ENCODE assay signal across 35 mouse cellular contexts in genomic region chr2:181618761-181619495, GRCm38 (mm10). TPM values are rescaled to one million over a fixed set of nuclear protein-coding genes. Genes with fewer than 3 reads are reported as not detected.
"Had no signal": no experiment of that assay in that cellular context is flagged by ENCODE, and none has a peak within 500 bp of the region (broad histone marks: within the 10 kb centered on the region; RNA-seq: fewer than 3 reads in every experiment).

No protein-coding gene starts in this region.

- H3K9ac ChIP-seq: embryonic facial prominence, embryonic 12.5 days; embryonic facial prominence, embryonic 13.5 days; embryonic facial prominence, embryonic 15.5 days; forebrain, embryonic 12.5 days; forebrain, embryonic 13.5 days; forebrain, embryonic 15.5 days; forebrain, postnatal 0 days had no signal

- H3K27ac ChIP-seq: embryonic facial prominence, embryonic 10.5 days; embryonic facial prominence, embryonic 12.5 days; embryonic facial prominence, embryonic 13.5 days; embryonic facial prominence, embryonic 15.5 days; forebrain, embryonic 10.5 days; forebrain, embryonic 12.5 days; forebrain, embryonic 13.5 days; forebrain, embryonic 15.5 days; gastrocnemius, adult 2 months; heart, adult 2 months had no signal

- H3K27me3 ChIP-seq: embryonic facial prominence, embryonic 12.5 days; embryonic facial prominence, embryonic 13.5 days; embryonic facial prominence, embryonic 15.5 days; forebrain, embryonic 12.5 days; forebrain, embryonic 13.5 days; forebrain, embryonic 15.5 days had no signal

- DNase-seq: cerebellum, adult 8-10 months; cerebellum, adult 9-10 months; cerebellum, adult 9-11 months; cerebellum, postnatal 10 days; cerebellum, postnatal 14 days; cerebellum, postnatal 25 days; cerebellum, postnatal 36 days; embryo, embryonic 11 days; forebrain, postnatal 0 days; gastrocnemius, adult 2 months; gastrocnemius, postnatal 10 days; gastrocnemius, postnatal 14 days; gastrocnemius, postnatal 25 days; gastrocnemius, postnatal 36 days; heart, adult 18-20 months; heart, adult 2 months had no signal

- H3K4me3 ChIP-seq: embryonic facial prominence, embryonic 10.5 days; embryonic facial prominence, embryonic 12.5 days; embryonic facial prominence, embryonic 13.5 days; embryonic facial prominence, embryonic 15.5 days; erythroblast, embryonic 14.5 days; forebrain, embryonic 10.5 days; forebrain, embryonic 12.5 days; forebrain, embryonic 13.5 days; forebrain, embryonic 15.5 days; gastrocnemius, adult 2 months; heart, adult 2 months had no signal

- H3K4me2 ChIP-seq: embryonic facial prominence, embryonic 12.5 days; embryonic facial prominence, embryonic 13.5 days; embryonic facial prominence, embryonic 15.5 days; forebrain, embryonic 12.5 days; forebrain, embryonic 13.5 days; forebrain, embryonic 15.5 days had no signal

- H3K9me3 ChIP-seq: embryonic facial prominence, embryonic 10.5 days; embryonic facial prominence, embryonic 12.5 days; embryonic facial prominence, embryonic 13.5 days; embryonic facial prominence, embryonic 15.5 days; forebrain, embryonic 10.5 days; forebrain, embryonic 12.5 days; forebrain, embryonic 13.5 days; forebrain, embryonic 15.5 days had no signal

- ATAC-seq: forebrain, embryonic 13.5 days; forebrain, embryonic 14.5 days; forebrain, embryonic 15.5 days; forebrain, embryonic 16.5 days; forebrain, postnatal 0 days had no signal

- H3K4me1 ChIP-seq: embryonic facial prominence, embryonic 10.5 days; embryonic facial prominence, embryonic 12.5 days; embryonic facial prominence, embryonic 13.5 days; embryonic facial prominence, embryonic 15.5 days; forebrain, embryonic 10.5 days; forebrain, embryonic 12.5 days; forebrain, embryonic 13.5 days; forebrain, embryonic 15.5 days had no signal

RNA-seq across cellular contexts. Expression of gene Samd10, which starts 19.9 kb away (rescaled TPM):
- polyA plus RNA-seq: erythroblast, embryonic 14.5 days had no signal

RNA-seq across cellular contexts. Expression of gene Gm29797, which starts 37.9 kb away (rescaled TPM):
- total RNA-seq: common myeloid progenitor, adult 5-6 weeks; forebrain, postnatal 0 days; gastrocnemius, adult 18-20 months; gastrocnemius, adult 2 months; gastrocnemius, adult 8-10 months; gastrocnemius, postnatal 10 days; gastrocnemius, postnatal 14 days; gastrocnemius, postnatal 25 days; gastrocnemius, postnatal 36 days; granulocyte monocyte progenitor cell, adult 5-6 weeks; heart, adult 18-20 months; heart, adult 2 months; heart, adult 8-10 months had no signal
- polyA plus RNA-seq: embryonic facial prominence, embryonic 10.5 days; embryonic facial prominence, embryonic 12.5 days; embryonic facial prominence, embryonic 13.5 days; erythroblast, embryonic 14.5 days; forebrain, embryonic 11.5 days; forebrain, embryonic 12.5 days; forebrain, embryonic 14.5 days; forebrain, embryonic 15.5 days; forebrain, postnatal 0 days; frontal cortex, adult 2 months; gonadal fat pad, adult 2 months had no signal
